Mouse (Mus musculus): Measurements from ENCODE around the gene Zfp651.

Zfp651 gene
- long read RNA-seq, experiment 1, partial matches to known transcripts = 2 of 7 reads
- long read RNA-seq, experiment 1, other reads (novel, unspliced or antisense) = 5 of 7 reads
- long read RNA-seq, experiment 2, partial matches to known transcripts = 1 of 3 reads
- long read RNA-seq, experiment 2, other reads (novel, unspliced or antisense) = 2 of 3 reads

DNA sequence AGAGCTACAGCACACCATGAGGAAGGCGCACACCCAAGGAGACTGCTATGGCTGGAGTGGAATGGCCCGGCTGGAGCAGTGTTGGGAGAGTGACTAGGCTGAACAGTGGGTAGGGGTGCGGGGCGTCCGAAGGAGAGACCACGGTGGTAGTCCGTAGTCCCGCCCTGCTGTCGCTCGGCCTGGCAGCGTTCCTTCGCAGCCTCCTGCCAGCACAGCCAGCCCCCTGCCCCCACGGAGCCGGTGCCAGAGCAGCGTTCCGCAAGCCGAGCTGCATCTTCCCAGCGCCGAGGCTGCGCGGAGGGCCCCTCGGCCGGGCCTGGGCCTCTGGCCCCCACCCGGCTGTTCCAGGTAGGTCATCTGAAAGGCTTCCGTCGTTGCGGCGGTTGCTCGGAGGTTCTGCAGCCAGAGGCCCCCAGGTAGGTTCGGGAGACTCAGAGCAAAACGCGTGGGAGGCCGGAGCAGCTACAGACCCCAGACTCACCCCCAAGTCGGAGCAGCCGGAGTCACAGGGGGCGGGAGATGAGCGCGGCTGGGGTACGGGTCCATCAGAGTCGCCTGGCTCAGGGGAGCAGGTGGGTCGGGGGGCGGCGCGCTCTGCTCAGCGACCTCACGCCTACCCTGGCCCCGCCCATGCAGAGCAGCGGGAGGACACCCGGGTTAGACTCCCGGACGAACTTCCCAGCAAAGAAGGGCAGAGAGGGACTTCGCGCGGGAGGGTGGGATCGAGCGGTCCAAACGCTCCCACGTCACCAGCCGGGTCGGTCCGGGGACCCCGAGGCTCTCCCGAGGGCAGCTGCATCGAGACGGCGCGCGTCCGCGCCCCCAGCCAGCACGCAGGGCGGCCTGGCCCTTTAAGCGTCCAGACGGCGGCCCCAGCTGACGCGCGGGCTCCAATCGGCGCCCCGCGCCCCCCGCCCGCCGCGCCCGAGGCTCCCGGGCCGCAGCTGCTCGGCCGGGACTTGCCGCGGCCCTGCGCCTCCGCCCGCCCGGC, at the start of gene Zfp651:
TSS of gene Zfp651 (plus strand) at position 240 of the 991 bp plus-strand sequence.
- intact Hi-C loops (cut with DNase I) = no loop called here

DNA sequence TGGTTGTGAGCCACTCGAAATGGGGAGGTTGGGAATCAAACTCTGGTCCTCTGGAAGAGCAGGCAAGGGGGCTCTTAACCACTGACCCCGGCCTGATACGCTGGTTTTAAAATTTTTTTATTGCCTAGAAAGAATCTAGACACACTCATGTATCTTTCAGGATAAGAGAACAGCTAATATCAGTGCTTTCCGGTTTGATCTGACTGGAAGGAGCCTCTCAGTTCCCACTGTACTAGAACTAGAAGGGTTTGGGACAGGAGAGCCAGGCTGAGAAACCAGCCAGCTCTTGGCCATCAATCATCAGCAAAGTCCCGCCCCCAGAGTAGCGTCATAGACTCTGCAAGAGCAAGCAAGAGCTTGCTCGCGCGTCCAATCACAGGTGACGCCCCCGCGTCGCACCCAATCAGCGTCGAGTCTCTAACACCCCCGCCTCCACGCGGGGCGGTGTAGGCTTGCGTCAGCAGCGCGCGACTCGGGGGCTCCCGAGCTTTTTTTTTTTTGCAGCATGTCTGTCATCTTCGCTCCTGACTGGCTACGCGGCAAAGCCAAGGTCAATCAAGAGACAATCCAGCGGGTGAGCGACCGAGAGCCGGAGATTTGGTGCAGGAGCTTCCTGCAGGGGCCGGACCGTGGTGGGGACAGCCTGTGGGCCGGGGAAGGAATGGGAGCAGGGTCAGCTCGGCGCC, 49.1 kb upstream of the Zfp651 start, which contains the start of gene Ss18l2:
TSS of gene Ss18l2 (plus strand) at position 432 of the 686 bp plus-strand sequence.
- intact Hi-C loops (cut with DNase I) = no loop called here

DNA sequence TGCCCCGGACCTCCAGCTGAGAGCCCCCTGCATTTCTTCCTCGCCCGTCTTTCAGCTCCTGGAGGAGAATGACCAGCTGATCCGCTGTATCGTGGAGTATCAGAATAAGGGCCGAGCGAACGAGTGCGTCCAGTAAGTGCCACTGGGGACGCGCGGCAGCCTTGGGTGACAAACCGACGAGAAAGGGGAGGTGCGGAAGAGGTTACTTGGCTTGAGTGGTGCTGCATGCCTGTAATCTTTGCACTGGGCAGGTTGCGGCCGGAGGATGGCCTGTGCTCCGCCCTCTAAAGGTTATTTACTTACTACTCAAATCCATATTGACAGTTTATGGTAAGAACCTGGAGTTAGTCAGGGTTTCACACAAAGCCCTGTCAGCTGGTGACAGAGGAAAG, 48.5 kb upstream of the Zfp651 start:
- intact Hi-C loops (cut with DNase I) = no loop called here

DNA sequence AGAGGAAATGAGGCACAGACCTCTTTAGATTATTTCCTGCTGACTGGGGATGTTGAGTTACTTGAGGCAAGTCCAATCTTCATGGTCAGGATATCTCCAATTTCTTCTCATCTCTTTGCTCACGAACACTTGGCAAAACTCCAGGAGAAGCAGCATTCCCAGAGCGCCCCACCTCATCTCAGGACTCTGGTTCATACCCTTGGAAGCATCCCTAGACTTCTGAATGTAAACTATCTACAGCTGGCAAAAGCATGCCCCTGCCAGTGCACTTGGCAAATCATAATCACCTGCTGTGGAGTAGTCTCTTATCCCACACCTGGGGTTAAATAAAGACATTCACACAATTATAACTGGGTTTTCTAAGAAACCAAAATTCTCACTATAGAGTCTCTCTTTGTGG, 42.1 kb upstream of the Zfp651 start:
- intact Hi-C loops (cut with DNase I) = no loop called here

DNA sequence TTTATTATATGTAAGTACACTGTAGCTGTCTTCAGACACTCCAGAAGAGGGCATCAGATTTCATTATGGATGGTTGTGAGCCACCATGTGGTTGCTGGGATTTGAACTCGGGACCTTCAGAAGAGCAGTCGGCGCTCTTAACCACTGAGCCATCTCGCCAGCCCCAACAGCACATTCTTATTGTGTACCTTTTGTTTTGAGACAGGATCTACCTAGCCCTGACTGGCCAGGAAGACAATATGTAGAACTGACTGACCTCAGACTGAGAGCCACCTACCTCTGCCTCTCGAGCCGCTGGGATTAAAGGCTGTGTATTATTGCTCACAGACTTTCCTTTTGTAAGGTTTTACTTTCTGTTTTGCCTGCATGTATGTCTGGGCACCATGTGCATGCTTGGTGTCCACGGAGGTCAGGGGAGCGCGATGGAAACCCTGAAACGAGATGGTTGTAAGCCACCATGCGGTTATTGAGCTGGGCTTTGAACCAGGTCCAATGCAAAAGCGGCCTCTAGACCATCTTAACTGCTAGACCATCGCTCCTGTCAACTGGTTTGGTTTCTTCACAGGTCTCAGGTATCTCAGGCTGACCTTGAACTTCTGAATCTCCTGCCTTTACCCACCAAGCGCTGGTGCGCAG, 40.9 kb upstream of the Zfp651 start:
- intact Hi-C loops (cut with DNase I) = no loop called here

DNA sequence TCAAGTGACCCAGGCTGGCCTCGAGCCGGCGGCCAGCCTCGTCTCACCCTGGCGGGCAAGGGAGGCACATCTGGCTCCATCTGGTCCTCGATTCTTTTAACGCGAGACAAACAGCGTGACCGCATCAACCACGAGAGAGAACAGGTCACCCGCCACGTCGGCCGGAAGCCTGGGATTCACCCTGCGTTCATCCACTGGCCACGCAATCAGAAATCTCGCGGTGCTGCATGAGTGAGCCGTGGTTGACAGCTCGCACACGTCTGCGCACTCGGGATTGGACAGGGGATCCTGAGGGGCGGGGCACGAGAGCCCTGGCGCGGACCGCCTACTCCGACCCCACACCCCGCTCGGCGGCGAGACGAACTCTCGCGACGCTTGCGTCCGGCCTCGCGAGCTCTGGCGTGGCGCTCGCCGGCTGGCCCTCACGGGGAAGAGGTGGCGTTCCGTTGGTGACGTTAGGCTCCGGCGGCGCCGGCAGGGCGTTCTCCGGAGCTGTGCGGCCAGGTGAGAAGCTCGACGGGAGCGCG, 40.3 kb upstream of the Zfp651 start, which contains the start of gene Nktr:
TSS of gene Nktr (plus strand) at position 378 of the 527 bp plus-strand sequence.
- intact Hi-C loops (cut with DNase I) = no loop called here

DNA sequence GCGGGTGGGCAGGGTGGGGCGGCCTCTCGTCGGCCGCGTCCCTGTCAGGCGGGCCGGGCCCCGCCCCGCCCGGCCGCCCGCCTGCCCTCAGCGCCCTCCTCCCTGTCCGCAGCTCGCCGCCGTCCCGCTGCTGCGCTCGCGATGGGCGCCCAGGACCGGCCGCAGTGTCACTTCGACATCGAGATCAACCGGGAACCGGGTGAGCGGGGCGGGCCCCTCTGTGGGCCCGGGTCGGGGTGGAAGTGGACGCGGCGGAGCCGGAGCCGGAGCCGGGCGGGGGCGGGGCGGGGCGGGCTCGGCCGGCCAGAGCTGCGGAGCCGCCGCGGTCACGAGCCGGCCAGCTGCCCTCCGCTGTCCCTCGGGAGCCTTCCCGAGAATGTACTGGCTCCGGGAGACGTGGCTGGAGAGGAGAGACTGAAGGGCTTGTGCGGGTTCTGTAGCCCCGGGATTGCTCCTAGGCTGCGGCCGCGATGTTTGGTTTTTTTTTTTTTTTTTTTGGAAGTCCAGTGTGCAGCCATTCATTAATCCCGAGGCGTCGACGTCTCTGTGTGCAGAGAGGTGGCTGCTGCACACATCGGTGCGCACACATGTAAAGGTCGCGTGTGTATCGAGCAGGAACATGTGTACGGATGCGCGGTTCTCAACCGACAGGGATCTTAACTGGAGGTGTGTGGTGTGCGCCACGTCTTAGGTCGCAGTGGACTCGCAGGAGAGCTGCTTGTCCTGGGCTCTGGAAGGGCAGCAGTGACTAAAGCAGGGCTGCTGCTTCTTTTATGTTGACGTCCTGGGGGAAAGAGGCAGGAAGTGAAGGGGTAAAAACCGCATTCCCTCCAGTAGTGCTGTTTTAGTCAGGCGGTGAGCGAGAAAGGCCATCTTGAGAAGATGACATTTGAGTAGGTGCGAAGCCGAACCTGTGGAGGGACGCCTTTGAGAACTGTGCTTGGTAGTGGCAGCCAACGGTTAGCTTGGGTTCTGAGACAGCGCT, 39.5 kb upstream of the Zfp651 start:
- intact Hi-C loops (cut with DNase I) = no loop called here

DNA sequence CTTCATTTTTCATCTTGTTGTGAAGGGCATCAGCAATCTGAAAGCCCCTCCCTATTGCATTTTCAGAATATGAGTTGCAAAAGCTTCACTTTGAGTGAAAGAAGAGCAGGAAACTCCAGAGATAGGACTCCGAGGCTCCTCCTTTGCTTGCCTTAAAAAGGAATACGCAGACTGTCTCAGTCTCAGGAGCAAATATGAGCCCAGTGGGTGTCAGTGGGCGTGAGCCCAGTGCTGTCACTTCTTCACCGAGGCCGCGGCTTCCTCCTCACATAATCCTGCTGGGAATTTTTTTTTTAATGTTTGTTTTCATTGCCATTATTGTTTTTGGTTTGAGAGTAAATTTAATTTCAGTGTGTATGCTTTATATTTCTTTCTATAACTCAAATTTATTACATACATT, 18.6 kb upstream of the Zfp651 start:
- intact Hi-C loops (cut with DNase I) = no loop called here

DNA sequence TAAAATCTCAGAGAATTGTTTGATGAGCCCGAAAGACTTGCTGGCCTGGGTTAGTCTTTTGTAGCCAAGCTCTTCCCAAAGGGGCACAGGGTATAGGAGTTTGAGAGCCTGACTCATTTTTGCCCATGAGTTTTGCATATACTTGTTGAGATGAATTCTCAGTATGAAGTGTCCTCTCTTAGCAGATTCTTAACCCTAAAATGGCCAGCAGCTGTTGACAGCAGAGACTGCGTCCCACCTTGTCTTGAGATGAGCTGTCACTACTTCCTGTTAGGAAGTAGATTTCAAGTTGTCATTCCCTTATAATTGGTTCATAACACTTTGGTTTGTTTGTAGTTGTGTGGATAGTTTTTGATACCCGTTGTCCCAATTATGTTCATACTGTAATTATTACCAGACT, 18.0 kb upstream of the Zfp651 start:
- intact Hi-C loops (cut with DNase I) = no loop called here

DNA sequence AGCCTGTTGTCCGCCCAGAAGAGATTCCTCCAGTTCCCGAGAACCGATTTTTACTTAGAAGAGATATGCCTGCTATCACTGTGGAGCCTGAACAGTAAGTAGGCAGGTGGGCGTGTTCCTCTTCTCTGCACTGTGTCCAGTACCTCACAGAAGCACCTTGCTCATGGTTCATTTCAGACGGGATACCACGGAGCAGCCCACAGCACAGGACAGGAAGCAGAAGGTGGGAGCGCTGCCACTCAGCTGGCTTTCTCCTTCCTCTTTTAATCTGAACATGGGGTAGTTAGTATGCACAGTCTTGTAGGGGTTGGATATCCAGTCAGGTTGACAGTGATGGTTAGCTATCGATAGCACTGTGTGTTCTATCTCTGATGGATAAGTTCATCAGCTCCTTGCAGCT, 15.1 kb upstream of the Zfp651 start:
- intact Hi-C loops (cut with DNase I) = no loop called here

DNA sequence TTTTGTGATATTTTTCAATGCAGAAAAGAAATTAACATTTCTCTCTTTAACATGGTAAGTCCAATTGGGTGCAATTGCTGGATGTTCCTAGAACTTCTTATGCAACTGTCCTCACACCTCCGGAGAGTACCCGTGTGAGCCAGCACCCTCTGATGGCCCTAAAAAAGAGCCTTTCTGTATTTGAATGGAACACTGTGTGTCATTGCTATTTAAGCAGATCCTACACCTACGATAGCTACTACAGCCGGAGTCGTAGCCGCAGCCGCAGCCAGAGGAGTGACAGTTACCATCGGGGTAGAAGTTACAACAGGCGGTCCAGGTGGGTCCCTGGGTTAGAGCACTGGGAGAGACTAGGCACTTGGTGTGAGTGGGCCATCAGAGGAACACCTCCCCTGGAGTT, 6.4 kb upstream of the Zfp651 start:
- intact Hi-C loops (cut with DNase I) = no loop called here

DNA sequence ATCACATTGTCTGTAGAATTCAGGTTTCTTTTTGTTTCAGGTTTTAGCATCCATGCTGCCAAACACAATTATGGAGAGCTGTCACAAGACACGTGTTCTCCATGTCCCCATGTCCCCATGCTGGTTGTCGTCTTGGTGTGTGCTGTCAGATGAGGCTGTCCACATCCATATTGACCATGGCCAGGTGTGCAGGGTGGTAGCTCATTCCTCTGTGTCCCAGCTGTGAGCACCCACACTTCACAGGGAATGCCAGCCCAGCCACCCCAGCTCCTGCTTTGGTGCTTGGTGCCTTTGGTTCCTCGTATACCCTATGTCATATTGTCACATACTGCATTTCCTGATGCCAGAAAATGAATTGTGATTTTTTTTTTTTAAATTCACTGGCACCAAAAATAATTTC, 4.5 kb upstream of the Zfp651 start:
- intact Hi-C loops (cut with DNase I) = no loop called here

DNA sequence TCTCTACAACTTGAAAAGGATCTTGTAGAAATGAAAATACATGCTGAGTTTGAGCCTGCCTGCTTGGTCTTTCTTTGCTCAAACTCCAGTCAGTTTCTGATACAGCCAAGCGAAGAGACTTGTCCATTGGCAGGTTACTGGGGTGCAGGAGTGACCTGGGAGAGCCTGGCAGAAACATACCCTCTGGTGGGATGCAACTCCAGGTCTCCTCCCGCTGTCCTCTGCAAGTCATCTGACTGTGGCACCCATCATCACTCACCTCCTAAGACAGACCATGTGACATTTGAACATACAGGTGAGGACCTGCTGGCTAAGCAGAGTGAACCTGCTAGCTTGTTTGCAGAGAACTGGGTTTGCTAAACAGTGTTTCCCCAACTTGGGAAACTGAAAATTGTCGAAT, 2.3 kb upstream of the Zfp651 start:
- intact Hi-C loops (cut with DNase I) = no loop called here

DNA sequence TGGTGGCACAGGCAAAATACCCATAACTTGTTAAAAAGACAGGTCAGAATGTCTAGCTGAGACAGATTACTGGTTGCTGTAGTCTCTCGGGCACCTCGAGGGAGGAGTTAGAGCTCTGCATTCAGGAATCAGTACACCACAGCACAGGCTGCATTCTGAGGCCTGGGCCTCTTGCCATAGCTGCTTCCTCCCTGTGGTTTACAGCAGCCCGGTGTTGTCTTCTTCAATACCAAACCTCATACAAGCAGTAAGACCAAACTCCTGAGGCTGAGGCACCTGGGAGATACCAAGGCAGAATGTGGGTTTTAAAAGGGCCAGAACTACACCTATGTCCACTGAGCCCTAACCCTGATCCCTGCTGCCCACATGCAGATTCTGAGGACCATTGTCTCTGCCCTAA, 1.7 kb upstream of the Zfp651 start:
- intact Hi-C loops (cut with DNase I) = no loop called here

DNA sequence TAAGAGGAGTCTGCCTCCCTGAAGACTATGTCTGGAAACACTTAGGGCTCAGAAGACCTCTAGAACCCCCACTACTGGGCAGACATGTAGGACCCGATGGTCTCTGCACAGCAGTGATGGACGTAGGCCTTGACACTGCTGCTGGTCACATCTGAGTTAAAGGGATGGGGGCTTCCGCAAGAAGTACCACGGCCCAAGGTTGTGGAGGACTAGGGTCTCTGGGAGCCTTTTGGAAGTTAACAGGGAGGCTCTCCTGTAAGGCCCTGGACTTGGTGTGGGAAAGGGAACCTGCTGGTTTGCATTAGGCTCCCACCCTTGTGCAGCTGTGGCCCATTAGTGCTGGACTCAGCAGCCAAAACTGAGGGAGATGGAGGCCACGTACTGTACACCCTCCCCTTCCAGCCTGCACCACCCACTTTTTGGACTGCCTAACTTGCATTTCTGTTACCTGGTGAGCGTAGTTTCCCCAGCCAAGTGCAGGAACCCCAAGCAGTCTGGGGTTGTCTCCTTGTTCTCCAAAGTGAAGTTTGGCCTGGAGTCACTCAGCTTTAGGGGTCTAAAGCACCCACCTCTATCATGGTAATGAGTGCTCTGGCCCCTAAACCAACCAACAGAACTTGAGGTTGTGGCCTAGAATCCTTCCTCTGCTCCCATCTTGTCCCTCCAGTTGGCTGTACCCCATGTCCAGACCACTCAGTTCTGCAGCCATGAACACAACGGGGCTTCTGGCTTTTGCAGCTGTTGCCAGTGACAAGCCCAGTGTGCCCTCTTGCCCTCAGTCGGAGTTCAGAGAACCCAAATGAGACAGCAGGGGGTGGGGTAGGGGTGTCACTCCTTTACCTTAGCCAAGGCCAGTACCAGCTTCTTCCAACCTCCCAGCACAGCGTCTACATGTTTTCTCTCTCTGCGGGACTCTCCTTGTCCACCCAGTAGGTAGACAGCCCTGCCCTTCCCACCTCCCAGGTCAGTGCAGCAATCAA, 1.0 kb upstream of the Zfp651 start:
- intact Hi-C loops (cut with DNase I) = no loop called here

DNA sequence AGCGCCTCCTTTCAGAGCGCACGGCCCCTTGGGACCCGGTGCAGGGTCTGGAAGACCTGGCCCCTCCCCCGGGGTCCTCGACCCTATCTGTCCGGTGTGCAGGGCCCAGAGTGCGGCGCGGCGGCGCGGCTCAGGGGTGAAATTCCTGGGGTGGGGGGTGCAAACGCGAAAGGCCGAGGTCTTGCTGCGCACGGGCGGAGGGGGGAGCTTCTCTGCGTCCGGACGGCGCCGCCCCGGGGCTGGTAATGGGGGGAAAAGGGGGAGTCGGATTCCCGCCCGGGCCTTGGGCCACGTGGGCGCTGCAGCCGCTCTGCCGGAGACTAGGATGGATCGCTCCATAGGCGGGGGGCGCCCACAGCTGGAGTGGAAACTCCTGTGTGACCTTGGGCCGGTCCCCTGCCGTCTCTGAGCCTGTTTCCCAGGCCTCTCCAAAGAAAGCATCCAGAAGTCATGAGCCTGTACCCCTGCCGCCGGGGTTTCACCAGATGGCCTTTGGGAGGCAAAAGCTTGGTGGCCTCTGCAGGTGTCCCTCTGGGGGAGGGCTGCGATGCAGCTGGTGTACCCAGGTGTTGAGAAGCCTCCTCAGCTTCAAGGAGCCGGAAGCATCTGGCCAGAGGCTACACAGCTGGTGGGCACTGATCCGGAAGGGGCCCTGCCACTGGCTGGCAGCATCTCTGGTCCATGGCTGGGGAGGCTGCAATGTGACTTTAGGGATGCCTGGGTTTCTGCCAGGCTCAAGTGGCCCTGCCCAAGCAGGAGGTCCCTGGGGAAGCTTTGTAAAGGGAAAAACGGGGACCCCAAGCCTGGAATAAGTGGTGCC, 1.4 kb downstream of the Zfp651 start:
- intact Hi-C loops (cut with DNase I) = no loop called here

DNA sequence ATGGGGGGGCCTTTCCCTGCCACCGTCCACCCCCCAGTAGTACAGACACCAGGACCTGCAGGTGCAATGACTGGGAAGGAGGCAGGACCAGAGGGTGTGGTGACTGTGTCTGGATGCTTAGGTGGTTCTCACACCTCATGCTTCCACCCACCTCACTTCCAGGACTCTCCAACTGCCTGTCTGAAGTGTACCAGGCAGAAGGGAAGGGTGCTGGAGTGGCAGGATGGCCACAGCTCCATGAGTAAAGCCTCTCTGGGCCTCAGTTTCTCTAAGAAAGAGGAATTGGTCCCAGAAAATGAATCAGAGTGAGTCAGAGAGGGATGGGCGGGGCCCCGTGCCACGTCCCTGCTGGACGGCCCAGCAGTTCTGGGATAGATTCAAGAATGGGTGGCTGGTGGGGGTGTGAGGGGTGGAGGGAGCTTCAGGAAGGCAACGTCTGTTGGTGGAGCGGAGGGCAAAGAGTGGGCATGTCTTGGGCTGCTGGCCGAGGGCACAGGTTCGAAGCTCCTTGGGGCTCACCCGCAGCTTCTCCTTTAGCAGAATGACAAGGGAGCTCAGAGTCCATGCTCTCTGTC, 2.0 kb downstream of the Zfp651 start:
- intact Hi-C loops (cut with DNase I) = no loop called here

DNA sequence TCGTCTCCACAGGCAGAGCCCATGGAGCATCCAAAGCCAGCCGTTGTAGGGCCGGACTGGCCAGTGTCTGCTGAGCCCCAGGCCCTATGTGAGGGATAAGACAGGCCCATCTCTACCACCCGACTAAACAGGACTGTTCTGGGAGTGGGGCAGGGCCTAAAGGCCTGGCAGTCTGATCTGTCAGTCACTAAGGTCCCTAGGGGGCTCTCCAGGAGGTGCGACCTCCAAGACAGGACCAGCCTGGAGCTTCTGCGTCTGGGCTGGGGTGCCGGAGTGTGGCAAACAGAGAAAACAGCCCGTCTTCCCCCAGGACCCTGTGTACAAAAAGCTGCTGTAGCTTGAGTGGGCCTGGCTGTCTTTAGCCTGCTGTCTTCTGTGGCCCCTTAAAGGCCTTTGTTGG, 2.7 kb downstream of the Zfp651 start:
- intact Hi-C loops (cut with DNase I) = no loop called here

Data from adrenal gland (tissue).